Mouse (Mus musculus): ENCODE measurements at regions not wholly inside any gene's neighbourhood (a gene's known extent, or its start where the extent isn't known, plus 50 kb on each side); places are given as distances from the start of the nearest gene placed in this dataset.

DNA sequence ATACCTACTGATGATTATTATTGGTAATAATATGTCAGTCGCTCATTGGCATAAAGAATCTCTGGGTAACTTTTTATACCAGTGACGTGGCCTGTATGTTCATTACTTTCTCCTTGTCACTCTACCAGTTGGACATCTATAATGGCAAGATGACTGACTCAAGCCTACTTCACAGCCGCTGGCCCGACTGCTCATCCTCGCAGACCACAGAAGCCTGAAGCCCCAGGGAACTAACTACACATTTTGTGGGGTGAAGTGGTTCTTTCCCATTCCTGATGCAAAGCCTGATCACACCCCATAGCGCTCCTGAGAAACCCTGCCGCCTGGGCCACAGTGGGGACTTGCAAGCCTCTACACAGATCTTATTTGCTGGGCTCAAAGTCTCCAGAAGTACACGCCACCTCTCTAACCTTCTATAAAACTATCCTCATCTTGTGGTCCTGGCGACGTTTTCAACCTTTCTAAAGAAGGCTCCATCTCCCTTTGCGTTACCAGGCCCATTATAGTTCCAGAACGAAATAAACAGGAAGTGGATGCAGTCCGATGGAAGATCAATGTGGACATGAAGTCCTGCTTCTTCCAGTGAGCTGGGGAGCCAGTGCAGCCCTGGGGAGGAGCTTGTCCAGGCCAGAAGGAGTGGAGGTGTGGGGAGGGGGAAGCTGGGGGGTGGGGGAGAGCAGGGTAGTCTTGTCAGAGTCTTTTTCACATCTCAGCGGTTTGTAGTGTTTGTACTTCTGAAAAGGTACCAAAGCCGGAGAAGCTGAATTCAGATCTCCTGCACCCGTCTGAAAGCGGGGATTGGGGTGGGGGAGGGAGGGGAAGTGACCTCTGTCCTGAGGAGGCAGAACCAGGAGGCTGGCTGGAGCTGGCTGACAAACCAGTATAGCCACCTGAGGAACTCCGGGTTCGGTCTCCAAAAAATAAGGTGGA lies 84.9 kb downstream of the Irs2 start:
- H3K9me3 ChIP-seq (replicated peaks; ENCODE audit: control insufficient read depth, low read length), result no peaks in the 10 kb centered on the region
- peak overlapping the region; percentile 45; the same call in 1 of the 2 replicates for H3K27ac ChIP-seq (ENCODE audit: low read length)
- no peak overlapping the region for H3K4me2 ChIP-seq (ENCODE audit: low read depth, low read length)
- 58% methylated on average over 19 of the region's 19 CpGs for WGBS
- H3K27me3 ChIP-seq (ENCODE audit: control insufficient read depth, insufficient read depth, low read length), result peaks cover 6% of the 10 kb centered on the region; the same call in 1 of the 2 replicates
- no peak overlapping the region for H3K9ac ChIP-seq (ENCODE audit: low read length)
- H3K36me3 ChIP-seq (ENCODE audit: control insufficient read depth, insufficient read depth), result no peaks in the 10 kb centered on the region
- no peak overlapping the region for H3K4me3 ChIP-seq (ENCODE audit: low read length)
- no peak for ATAC-seq (replicated peaks; ENCODE audit: extremely low read depth, insufficient read depth, low FRiP score)
- H3K4me1 ChIP-seq (ENCODE audit: control insufficient read depth, insufficient read depth, low read length), result peaks cover 52% of the 10 kb centered on the region

DNA sequence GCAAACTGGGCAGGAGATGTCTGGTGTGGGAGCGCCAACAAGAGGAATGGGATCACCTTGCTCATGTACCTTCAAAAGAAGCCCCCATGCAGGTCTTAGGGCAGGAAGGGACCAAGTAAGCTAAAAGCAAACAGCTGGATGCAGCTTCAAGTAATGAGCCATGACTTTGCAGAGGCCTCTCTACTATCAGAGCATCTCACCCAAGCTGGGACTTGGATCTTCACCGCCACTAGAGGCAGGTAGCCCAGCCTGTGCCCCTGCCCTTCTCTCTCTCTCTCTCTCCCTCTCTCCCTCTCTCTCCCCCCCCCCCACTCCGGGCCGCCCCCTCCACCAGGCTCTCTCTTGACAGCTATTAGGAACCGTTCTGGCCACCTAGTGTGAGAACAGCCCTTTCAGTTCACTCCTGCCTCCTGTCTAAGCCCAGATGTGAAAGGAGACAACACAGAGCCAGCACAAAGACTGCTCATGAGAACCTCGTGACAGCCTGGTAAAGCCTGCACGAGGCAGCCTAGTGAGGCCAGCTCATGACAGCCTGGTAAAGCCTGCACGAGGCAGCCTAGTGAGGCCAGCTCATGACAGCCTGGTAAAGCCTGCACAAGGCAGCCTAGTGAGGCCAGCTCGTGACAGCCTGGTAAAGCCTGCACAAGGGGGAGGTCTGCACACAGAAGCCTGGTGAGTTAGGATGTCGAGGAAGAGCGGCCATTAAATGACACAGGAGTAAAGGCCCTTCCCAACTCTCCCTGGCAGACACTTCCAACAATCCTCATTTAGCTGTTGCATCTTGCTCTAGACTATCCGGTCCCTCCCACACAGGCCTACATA lies 85.8 kb downstream of the Irs2 start:
- Histone ChIP-seq H3K4me1 (ENCODE audit: control insufficient read depth, insufficient read depth, low read length) (peaks cover 48% of the 10 kb centered on the region), H3K27me3 (ENCODE audit: control insufficient read depth, insufficient read depth, low read length) (peaks cover 6% of the 10 kb centered on the region; the same call in 1 of the 2 replicates), H3K36me3 (ENCODE audit: control insufficient read depth, insufficient read depth) (no peaks in the 10 kb centered on the region), H3K4me2 (ENCODE audit: low read depth, low read length) (no peak overlapping the region), H3K9ac (ENCODE audit: low read length) (no peak overlapping the region), H3K4me3 (ENCODE audit: low read length) (no peak overlapping the region), H3K27ac (ENCODE audit: low read length) (peak overlapping the region; percentile 34; the same call in 1 of the 2 replicates), H3K9me3 (replicated peaks; ENCODE audit: control insufficient read depth, low read length) (no peaks in the 10 kb centered on the region)
- no peak for ATAC-seq (replicated peaks; ENCODE audit: extremely low read depth, insufficient read depth, low FRiP score)
- 47% methylated on average over 12 of the region's 12 CpGs for WGBS

DNA sequence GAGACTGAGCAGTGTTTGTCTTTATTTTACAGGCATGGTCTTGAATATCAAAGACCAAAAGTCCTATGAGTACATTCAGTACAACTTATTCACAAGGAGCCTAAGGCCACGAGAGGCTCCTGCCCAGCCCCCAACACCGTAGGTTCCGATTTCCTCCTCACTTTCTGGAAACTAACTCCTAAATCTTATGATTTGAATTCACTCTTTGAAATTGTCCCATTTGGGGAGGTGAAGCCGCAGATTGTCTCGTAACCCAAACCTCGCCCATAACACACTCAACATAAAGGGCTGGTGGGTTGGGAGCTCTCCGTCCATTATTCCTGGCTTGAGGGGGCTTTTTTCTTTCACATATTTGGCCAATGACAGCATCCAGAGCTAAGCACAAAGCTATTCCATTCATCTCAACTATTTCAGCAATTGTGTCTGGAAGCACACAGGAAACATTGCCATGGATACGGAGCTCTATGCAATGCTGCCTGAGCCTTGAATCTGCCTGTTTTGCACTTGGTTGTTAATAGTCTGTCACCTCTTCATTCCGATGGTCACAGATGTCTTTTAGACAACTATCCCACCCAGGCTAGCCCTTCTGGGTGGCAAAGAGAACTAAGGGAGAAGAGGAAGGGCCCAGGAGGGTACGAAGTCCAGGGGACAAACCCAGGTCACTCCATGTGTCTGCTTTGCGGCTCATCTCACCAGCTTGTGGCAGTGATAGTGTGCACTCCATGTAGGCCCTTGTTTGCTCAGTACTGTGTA lies 86.6 kb downstream of the Irs2 start:
- WGBS, result 52% methylated on average over 11 of the region's 11 CpGs
- ATAC-seq (replicated peaks; ENCODE audit: extremely low read depth, insufficient read depth, low FRiP score), result no peak
- H3K27me3 ChIP-seq (ENCODE audit: control insufficient read depth, insufficient read depth, low read length), result peaks cover 11% of the 10 kb centered on the region; the same call in 1 of the 2 replicates

DNA sequence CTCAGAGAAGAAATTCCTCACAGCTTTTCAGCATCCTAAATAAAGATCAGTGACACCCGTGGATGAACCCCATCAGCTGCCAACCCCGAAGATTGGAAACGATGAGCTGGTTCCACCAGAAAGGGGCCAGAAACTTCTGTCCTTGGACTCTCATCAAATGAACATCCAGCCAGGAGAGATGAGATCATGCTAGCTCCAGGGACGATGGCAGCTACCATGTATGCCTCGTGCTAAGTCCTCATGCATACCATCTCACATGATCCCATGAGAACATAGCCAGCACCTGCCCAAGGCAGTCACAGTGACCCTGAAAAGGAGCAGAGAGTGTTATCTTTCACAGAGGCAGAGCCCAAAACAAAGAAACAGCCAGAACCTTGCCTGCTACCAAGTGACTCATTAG lies 88.6 kb downstream of the Irs2 start:
- no peak for ATAC-seq (replicated peaks; ENCODE audit: extremely low read depth, insufficient read depth, low FRiP score)

More for the DNA sequence above, 86.6 kb downstream of the Irs2 start:
- no peak overlapping the region for H3K4me3 ChIP-seq (ENCODE audit: low read length)
- no peak overlapping the region for H3K9ac ChIP-seq (ENCODE audit: low read length)
- no peaks in the 10 kb centered on the region for H3K9me3 ChIP-seq (replicated peaks; ENCODE audit: control insufficient read depth, low read length)
- H3K4me2 ChIP-seq (ENCODE audit: low read depth, low read length), result no peak overlapping the region
- H3K27ac ChIP-seq (ENCODE audit: low read length), result peak overlapping the region; percentile 34; the same call in 1 of the 2 replicates
- no peaks in the 10 kb centered on the region for H3K36me3 ChIP-seq (ENCODE audit: control insufficient read depth, insufficient read depth)
- H3K4me1 ChIP-seq (ENCODE audit: control insufficient read depth, insufficient read depth, low read length), result peaks cover 43% of the 10 kb centered on the region

DNA sequence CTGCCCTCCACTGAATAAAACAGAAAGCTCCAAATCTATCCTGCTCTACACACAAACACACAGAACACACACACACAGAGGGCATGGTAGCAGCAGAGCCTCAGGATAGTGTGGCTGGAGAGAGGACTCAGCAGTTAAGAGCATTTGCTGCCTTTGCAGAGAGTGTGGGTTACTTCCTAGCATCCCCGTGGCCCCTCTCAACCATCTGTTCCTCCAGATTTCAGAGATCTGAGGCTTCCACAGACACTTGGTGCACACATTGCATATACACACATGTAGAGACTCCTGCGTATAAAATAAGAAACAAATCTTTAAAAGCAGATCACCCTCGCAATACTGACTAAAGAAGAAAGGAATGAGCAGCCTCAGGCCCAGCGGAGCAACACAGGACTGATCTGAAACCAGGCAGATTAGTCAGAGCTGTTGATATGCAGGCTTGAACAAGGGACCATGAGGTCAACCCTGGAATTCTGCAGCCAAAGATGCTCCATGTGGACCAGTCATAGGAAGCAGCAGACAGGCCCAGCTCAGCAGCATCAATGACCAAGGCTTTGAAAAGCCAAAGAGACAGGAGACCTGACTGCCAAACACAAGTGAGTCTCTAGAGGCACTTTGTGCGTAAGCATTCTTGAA lies 89.7 kb downstream of the Irs2 start:
- no peaks in the 10 kb centered on the region for H3K36me3 ChIP-seq (ENCODE audit: control insufficient read depth, insufficient read depth)
- peaks cover 15% of the 10 kb centered on the region for H3K4me1 ChIP-seq (ENCODE audit: control insufficient read depth, insufficient read depth, low read length)
- H3K27ac ChIP-seq (ENCODE audit: low read length), result no peak overlapping the region
- no peak overlapping the region for H3K4me2 ChIP-seq (ENCODE audit: low read depth, low read length)
- no peak overlapping the region for H3K9ac ChIP-seq (ENCODE audit: low read length)
- 82% methylated on average over 5 of the region's 5 CpGs for WGBS
- no peak for ATAC-seq (replicated peaks; ENCODE audit: extremely low read depth, insufficient read depth, low FRiP score)
- no peaks in the 10 kb centered on the region for H3K9me3 ChIP-seq (replicated peaks; ENCODE audit: control insufficient read depth, low read length)
- H3K4me3 ChIP-seq (ENCODE audit: low read length), result no peak overlapping the region
- H3K27me3 ChIP-seq (ENCODE audit: control insufficient read depth, insufficient read depth, low read length), result peaks cover 17% of the 10 kb centered on the region

More for the DNA sequence above, 88.6 kb downstream of the Irs2 start:
- H3K9me3 ChIP-seq (replicated peaks; ENCODE audit: control insufficient read depth, low read length), result no peaks in the 10 kb centered on the region
- peaks cover 25% of the 10 kb centered on the region for H3K4me1 ChIP-seq (ENCODE audit: control insufficient read depth, insufficient read depth, low read length)
- no peaks in the 10 kb centered on the region for H3K36me3 ChIP-seq (ENCODE audit: control insufficient read depth, insufficient read depth)
- peaks cover 17% of the 10 kb centered on the region for H3K27me3 ChIP-seq (ENCODE audit: control insufficient read depth, insufficient read depth, low read length)
- no peak overlapping the region for H3K9ac ChIP-seq (ENCODE audit: low read length)
- no peak overlapping the region for H3K4me2 ChIP-seq (ENCODE audit: low read depth, low read length)
- H3K27ac ChIP-seq (ENCODE audit: low read length), result no peak overlapping the region
- WGBS, result 54% methylated on average over 5 of the region's 5 CpGs
- no peak overlapping the region for H3K4me3 ChIP-seq (ENCODE audit: low read length)

DNA sequence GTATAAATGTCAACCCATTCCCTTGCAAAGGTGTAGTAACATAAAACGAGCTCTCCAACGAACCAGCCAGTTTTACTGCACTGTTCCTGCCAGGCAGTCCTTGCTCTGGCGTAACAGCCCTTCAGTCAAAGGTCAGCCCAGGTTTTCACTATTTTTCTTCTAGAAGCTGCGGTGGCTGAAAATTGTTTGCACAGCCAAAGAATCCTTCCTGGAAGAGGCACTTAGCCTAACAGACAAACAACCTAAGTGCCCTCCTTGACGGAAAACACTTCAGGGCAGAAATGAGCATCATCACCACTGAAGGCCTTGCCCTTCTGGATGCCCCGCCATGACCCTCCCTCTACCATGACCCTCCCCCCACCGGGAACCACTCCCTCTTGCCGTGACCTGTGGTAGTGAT lies 93.6 kb downstream of the Irs2 start:
- Histone ChIP-seq H3K36me3 (ENCODE audit: control insufficient read depth, insufficient read depth) (no peaks in the 10 kb centered on the region), H3K4me1 (ENCODE audit: control insufficient read depth, insufficient read depth, low read length) (peaks cover 7% of the 10 kb centered on the region; the same call in 1 of the 2 replicates), H3K27ac (ENCODE audit: low read length) (no peak overlapping the region), H3K27me3 (ENCODE audit: control insufficient read depth, insufficient read depth, low read length) (peaks cover 17% of the 10 kb centered on the region), H3K9ac (ENCODE audit: low read length) (no peak overlapping the region), H3K9me3 (replicated peaks; ENCODE audit: control insufficient read depth, low read length) (no peaks in the 10 kb centered on the region), H3K4me3 (ENCODE audit: low read length) (no peak overlapping the region), H3K4me2 (ENCODE audit: low read depth, low read length) (no peak overlapping the region)
- ATAC-seq (replicated peaks; ENCODE audit: extremely low read depth, insufficient read depth, low FRiP score), result no peak
- 78% methylated on average over 8 of the region's 8 CpGs for WGBS

DNA sequence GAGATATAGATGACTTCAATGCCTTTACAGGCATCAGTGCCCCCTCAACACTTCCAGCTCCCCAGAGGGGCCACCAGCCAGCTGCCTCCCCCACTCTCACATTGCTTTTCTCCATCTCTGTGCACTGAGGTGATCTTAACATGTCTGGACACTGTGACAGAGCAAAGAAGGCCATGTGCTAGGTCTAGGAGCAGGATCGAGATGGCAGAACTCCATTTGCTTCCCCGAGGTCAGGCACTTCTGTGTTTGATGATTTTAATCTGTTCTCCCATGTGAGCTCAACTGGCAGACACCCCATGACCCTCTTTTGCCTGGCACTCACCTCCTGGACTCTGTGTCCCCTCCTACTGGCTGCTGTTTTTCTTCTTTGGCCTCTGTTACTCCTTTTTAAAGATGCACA lies 95.8 kb downstream of the Irs2 start:
- Histone ChIP-seq H3K27me3 (ENCODE audit: control insufficient read depth, insufficient read depth, low read length) (peaks cover 17% of the 10 kb centered on the region), H3K4me1 (ENCODE audit: control insufficient read depth, insufficient read depth, low read length) (peaks cover 7% of the 10 kb centered on the region; the same call in 1 of the 2 replicates), H3K4me3 (ENCODE audit: low read length) (no peak overlapping the region), H3K27ac (ENCODE audit: low read length) (no peak overlapping the region), H3K4me2 (ENCODE audit: low read depth, low read length) (no peak overlapping the region), H3K9ac (ENCODE audit: low read length) (no peak overlapping the region), H3K9me3 (replicated peaks; ENCODE audit: control insufficient read depth, low read length) (no peaks in the 10 kb centered on the region), H3K36me3 (ENCODE audit: control insufficient read depth, insufficient read depth) (no peaks in the 10 kb centered on the region)
- no peak for ATAC-seq (replicated peaks; ENCODE audit: extremely low read depth, insufficient read depth, low FRiP score)
- 40% methylated on average over 2 of the region's 2 CpGs for WGBS

DNA sequence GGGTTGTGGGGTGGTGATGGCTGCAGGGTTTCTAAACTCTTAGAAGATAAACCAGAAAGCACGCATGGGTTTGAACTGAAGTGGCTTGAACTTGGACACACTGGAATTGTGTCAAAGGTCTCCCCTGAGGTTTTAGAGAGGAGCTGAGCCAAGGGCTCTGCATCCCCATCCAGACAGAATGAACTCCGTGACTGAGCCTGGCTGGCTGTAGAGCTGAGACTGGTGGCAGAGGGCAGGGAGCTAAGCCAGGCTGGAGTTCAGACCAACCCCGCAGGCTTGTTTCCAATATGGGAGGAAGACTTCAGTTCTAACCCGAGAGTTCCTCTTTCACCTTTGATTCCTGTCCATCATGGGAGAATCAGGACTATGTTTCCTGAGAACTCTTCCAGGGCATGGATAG lies 96.9 kb downstream of the Irs2 start:
- Histone ChIP-seq H3K9ac (ENCODE audit: low read length) (no peak overlapping the region), H3K4me1 (ENCODE audit: control insufficient read depth, insufficient read depth, low read length) (peaks cover 7% of the 10 kb centered on the region; the same call in 1 of the 2 replicates), H3K9me3 (replicated peaks; ENCODE audit: control insufficient read depth, low read length) (no peaks in the 10 kb centered on the region), H3K27me3 (ENCODE audit: control insufficient read depth, insufficient read depth, low read length) (peaks cover 12% of the 10 kb centered on the region), H3K27ac (ENCODE audit: low read length) (no peak overlapping the region), H3K4me2 (ENCODE audit: low read depth, low read length) (no peak overlapping the region), H3K36me3 (ENCODE audit: control insufficient read depth, insufficient read depth) (no peaks in the 10 kb centered on the region), H3K4me3 (ENCODE audit: low read length) (no peak overlapping the region)
- WGBS, result 71% methylated on average over 4 of the region's 4 CpGs
- ATAC-seq (replicated peaks; ENCODE audit: extremely low read depth, insufficient read depth, low FRiP score), result no peak

Data from heart, embryonic 16.5 days (tissue).